Mouse (Mus musculus): ENCODE results near the gene Vwa5b1. TPM values are rescaled to one million over a fixed set of nuclear protein-coding genes. Genes with fewer than 3 reads are reported as not detected.
A peak's percentile ranks its signal among the peaks of the same experiment; 100 is the strongest.

The Vwa5b1 gene
- total RNA-seq (2021): 1 to 10 TPM; 2.0 to 2.1 TPM
- long read RNA-seq: 0 reads

- peak; percentile 27 to 31 for DNase-seq (ENCODE audit: low spot score in 2 of 2)
These were observed at the start of gene Vwa5b1 for GRCm38 (mm10) chr4:138635428-138636145. TSS of gene Vwa5b1 (minus strand) at chr4:138635884.

DNA sequence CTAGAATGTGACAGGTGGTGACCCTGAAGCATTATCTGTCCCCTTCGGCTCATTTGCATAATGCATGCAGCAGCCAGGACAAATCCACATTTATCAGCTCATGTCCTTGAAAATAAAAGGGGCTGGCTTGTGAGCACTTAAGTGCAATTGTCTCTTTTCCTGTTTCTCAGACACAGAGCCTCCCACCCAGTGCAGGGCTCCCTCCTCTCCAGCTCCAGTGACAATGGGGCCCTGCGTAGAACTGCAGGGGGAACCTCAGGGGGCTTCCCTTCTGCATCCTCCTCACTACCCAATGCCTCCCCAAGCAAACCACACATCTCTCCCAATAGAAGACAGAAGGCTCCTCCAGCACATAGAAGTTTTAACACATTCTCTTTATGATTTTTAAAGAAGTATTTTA, 47.1 kb upstream of the Vwa5b1 start:
- no peak for DNase-seq (ENCODE audit: low spot score in 2 of 2)

- DNase-seq (ENCODE audit: low spot score in 2 of 2): no peak
These were observed 44.4 kb upstream of the Vwa5b1 start for GRCm38 (mm10) chr4:138680124-138680523.

- DNase-seq (ENCODE audit: low spot score in 2 of 2): peak; percentile 76 to 84
These were observed 41.9 kb upstream of the Vwa5b1 start for GRCm38 (mm10) chr4:138677579-138677978.

- DNase-seq (ENCODE audit: low spot score in 2 of 2): no peak
These were observed 40.8 kb upstream of the Vwa5b1 start for GRCm38 (mm10) chr4:138676480-138676879.

GRCm38 (mm10) chr4:138672160-138672559, 36.5 kb upstream of the Vwa5b1 start:
- no peak for DNase-seq (ENCODE audit: low spot score in 2 of 2)

GRCm38 (mm10) chr4:138670093-138670889, 34.6 kb upstream of the Vwa5b1 start:
- DNase-seq (ENCODE audit: low spot score in 2 of 2): no peak

DNA sequence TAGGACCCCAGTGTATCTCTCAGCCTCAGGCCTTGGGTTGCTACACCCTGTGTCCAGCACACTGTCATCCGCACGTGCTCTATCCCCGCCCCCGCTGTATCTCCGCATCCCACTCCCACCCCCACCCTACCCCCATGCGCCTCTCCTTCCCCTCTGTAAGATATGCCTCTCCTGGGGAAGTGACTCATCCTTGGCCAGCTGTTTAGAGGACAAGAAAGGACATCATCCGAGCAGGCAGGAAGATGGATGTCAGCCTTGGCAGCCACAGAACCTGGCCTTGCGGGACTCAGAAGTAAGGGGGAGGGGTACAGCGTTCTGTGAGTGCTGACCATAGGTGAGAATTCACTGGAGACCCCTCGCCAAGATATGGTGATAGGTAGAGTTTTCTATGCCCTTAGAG, 30.8 kb upstream of the Vwa5b1 start:
- DNase-seq (ENCODE audit: low spot score in 2 of 2): no peak

DNA sequence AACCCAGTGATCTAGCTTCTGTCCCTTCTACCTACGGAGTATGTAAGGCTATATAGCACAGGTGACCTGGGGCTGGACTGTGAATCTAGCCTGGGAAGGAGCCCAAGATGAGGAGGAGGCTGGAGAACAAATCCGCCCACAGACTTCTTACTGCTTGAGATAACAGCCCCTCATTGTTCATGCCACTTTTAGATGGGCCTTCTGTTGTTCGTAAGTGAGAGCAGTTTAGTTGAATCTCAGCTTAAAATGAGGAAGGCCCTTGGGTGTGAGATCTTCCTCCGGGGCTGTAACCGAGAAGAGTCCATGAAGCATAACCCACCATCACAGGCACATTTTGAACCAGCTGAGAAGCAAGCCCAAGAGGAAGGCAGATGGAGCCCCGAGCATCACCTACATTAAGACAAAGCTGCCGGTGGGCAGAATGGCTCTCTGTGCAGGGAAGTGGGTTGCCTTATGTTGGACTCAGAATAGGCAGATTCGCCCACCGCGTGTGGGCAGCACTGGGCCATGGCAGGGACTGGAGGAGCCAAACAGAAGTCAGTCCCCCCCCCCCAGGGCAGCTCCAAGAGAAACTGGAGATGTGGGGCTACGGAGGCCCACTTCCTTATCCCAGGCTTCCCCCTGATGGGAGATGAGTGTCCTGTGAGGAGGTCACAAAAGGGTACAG, 24.4 kb upstream of the Vwa5b1 start:
- no peak for DNase-seq (ENCODE audit: low spot score in 2 of 2)

DNA sequence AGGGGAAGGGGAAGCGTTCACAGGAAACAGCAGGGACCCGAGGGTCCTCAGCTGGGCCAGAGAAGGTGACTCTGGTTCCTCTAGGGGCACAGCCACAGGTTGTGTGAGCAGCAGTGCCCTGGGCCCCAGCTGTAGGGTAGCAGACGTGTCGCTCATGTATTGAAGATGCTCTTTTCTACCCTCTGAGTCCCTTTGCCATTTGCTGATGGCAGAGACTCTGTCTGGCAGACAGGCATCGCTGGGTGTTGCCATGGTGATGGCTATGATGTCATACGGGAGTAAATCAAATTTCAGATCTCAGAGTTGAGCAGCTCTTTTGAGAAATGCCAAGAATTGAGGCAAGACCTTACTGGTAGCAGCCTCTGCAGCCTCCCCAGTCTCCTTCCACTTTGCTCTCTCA, 17.4 kb upstream of the Vwa5b1 start:
- peak; percentile 53 to 59 for DNase-seq (ENCODE audit: low spot score in 2 of 2)

- peak; percentile 32 to 43 for DNase-seq (ENCODE audit: low spot score in 2 of 2)
These were observed 16.2 kb upstream of the Vwa5b1 start for GRCm38 (mm10) chr4:138651881-138652280.

GRCm38 (mm10) chr4:138648096-138648635, 12.5 kb upstream of the Vwa5b1 start:
- DNase-seq (ENCODE audit: low spot score in 2 of 2): no peak

- DNase-seq (ENCODE audit: low spot score in 2 of 2): no peak
These were observed 6.6 kb upstream of the Vwa5b1 start for GRCm38 (mm10) chr4:138642272-138642671.

- DNase-seq (ENCODE audit: low spot score in 2 of 2): no peak
These were observed 445 bp upstream of the Vwa5b1 start for GRCm38 (mm10) chr4:138636146-138636511.

DNA sequence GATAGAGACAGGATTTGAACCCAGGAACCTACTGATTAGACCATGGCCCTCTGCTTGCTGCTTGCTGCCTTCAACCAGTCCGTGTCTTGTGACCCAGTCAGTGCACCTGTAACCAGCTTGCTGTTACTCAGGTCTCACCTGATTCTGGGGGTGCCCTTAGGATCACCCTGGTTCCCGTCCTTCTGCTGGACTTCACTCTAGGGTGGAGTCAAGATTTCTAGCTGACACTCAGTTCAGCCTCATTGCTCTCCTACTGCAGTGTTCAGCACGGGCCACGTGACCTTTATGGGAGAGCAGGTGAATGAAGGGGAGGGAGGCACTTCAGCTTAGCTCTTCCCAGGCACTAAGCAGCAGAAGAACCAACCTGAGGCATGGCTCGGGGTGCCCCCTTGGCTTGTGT, 7.4 kb downstream of the Vwa5b1 start:
- no peak for DNase-seq (ENCODE audit: low spot score in 2 of 2)

DNA sequence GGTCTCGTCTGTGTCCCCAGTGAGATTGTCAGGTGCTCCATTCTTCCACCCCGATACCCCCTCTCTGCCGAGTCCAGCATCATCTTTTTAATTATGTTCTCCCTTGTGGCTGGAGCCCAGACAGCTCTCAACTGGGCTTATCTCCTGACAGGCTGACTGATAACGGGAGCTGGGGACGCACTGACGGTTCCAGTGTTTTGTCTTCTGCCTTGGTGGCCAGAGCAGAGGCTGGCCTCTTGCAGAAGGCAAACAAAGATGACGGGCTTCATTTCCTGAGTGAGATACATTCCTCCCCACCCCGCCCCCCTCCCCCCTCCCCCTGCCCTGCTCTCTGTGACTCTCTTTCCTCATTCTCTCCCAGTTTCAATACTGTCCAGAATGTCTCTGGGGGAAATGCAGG, 21.2 kb downstream of the Vwa5b1 start:
- DNase-seq (ENCODE audit: low spot score in 2 of 2): no peak

- no peak for DNase-seq (ENCODE audit: low spot score in 2 of 2)
These were observed 33.8 kb downstream of the Vwa5b1 start for GRCm38 (mm10) chr4:138601926-138602325.

- DNase-seq (ENCODE audit: low spot score in 2 of 2): peak in 1 of 2 experiments; percentile 28
These were observed 37.8 kb downstream of the Vwa5b1 start for GRCm38 (mm10) chr4:138597904-138598347.

GRCm38 (mm10) chr4:138596391-138597130, 39.1 kb downstream of the Vwa5b1 start:
- no peak for DNase-seq (ENCODE audit: low spot score in 2 of 2)

GRCm38 (mm10) chr4:138584946-138585345, 50.7 kb downstream of the Vwa5b1 start:
- no peak for DNase-seq (ENCODE audit: low spot score in 2 of 2)

- DNase-seq (ENCODE audit: low spot score in 2 of 2): no peak
These were observed 53.2 kb downstream of the Vwa5b1 start for GRCm38 (mm10) chr4:138582446-138582845.
